Mouse (Mus musculus): ENCODE data around the gene Nufip1. TPM values are rescaled to one million over a fixed set of nuclear protein-coding genes. Genes with fewer than 3 reads are reported as not detected.

Gene Nufip1
- polyA plus RNA-seq, 1 experiment from 2014 or later = 14.3 TPM

DNA sequence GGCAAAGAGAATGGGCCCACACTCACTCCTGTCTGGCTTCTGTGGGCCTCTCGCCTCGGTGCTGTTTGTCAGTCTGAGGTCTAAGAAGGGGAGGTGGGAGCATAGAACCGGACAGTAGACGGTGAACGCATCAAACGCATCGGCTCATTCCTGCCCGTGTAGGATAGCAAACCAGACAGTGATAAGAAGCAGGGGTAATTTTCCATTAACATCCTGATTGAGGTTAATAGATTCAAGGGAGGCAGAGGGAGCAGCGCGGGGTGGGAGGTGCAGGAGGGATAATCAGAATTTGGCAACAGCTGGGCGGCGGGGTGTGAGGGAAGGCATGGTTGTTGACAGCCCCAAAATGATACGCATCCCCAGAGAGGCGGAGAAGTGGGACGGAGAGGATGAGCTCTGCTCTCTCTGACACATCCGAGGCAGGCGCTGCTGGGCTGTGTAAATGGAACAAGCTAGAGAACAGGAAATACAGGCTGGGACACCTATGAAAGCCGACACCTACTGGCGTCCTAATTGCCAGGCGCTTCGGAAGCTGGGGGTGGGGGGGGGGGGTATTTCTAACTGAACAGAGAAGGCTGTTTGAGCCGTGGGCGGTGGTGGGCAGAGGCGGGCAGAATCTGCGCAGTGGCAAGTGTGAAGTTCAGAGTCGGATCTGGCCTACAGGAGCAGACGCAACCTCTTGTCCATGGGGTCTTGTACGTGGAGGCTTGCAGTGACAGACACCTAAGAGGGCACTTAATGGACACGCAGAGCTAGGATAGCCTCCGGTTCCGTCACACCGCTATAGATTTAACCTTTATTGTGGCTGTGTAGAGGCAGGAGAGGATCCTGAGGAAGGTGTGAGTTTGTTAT, 54.4 kb downstream of the Nufip1 start:
- no peaks in the 10 kb centered on the region for H3K36me3 ChIP-seq
- peak overlapping the region; percentile 43 for H3K9ac ChIP-seq
- H3K9me3 ChIP-seq = no peaks in the 10 kb centered on the region
- H3K4me2 ChIP-seq = peak overlapping the region; percentile 43
- WGBS = 27% methylated on average over 32 of the region's 32 CpGs
- peak; percentile 47; the same call in 1 of the 2 replicates for ATAC-seq (ENCODE audit: low read depth)
- peaks cover 10% of the 10 kb centered on the region for H3K4me1 ChIP-seq (replicated peaks)
- H3K27ac ChIP-seq (replicated peaks) = no peak overlapping the region
- peaks cover 5% of the 10 kb centered on the region; the same call in 1 of the 2 replicates for H3K27me3 ChIP-seq
- H3K4me3 ChIP-seq = peak overlapping the region; percentile 17

GRCm38 (mm10) chr14:76169876-76170466, 59.3 kb downstream of the Nufip1 start:
- peaks cover under 1% of the 10 kb centered on the region; the same call in 1 of the 2 replicates for H3K27me3 ChIP-seq
- H3K4me1 ChIP-seq (replicated peaks) = peaks cover 6% of the 10 kb centered on the region
- 67% methylated on average over 11 of the region's 11 CpGs for WGBS
- ATAC-seq (ENCODE audit: low read depth) = 0 out of 2 replicates have a peak, but pooled peaks have one; percentile 15
- no peaks in the 10 kb centered on the region for H3K36me3 ChIP-seq
- no peak overlapping the region for H3K4me3 ChIP-seq
- H3K4me2 ChIP-seq = no peak overlapping the region
- no peak overlapping the region for H3K9ac ChIP-seq
- no peak overlapping the region for H3K27ac ChIP-seq (replicated peaks)
- no peaks in the 10 kb centered on the region for H3K9me3 ChIP-seq

GRCm38 (mm10) chr14:76171285-76171684, 60.6 kb downstream of the Nufip1 start:
- Histone ChIP-seq H3K9ac (no peak overlapping the region), H3K4me1 (replicated peaks) (peaks cover 12% of the 10 kb centered on the region), H3K36me3 (no peaks in the 10 kb centered on the region), H3K27me3 (no peaks in the 10 kb centered on the region), H3K4me3 (no peak overlapping the region), H3K4me2 (no peak overlapping the region), H3K9me3 (no peaks in the 10 kb centered on the region), H3K27ac (replicated peaks) (no peak overlapping the region)
- WGBS = 76% methylated on average over 8 of the region's 8 CpGs
- ATAC-seq (ENCODE audit: low read depth) = no peak

- Histone ChIP-seq H3K4me1 (replicated peaks) (peaks cover 15% of the 10 kb centered on the region), H3K4me2 (no peak overlapping the region), H3K9me3 (no peaks in the 10 kb centered on the region), H3K9ac (no peak overlapping the region), H3K27ac (replicated peaks) (no peak overlapping the region), H3K4me3 (no peak overlapping the region), H3K27me3 (no peaks in the 10 kb centered on the region), H3K36me3 (no peaks in the 10 kb centered on the region)
- no peak for ATAC-seq (ENCODE audit: low read depth)
- 69% methylated on average over 7 of the region's 7 CpGs for WGBS
Measured at GRCm38 (mm10) chr14:76174328-76174727, 63.6 kb downstream of the Nufip1 start.

GRCm38 (mm10) chr14:76175808-76176207, 65.1 kb downstream of the Nufip1 start:
- no peak overlapping the region for H3K27ac ChIP-seq (replicated peaks)
- H3K27me3 ChIP-seq = no peaks in the 10 kb centered on the region
- H3K4me1 ChIP-seq (replicated peaks) = peaks cover 15% of the 10 kb centered on the region
- no peak overlapping the region for H3K9ac ChIP-seq
- ATAC-seq (ENCODE audit: low read depth) = peak; percentile 47
- 9% methylated on average over 5 of the region's 5 CpGs for WGBS
- no peak overlapping the region for H3K4me2 ChIP-seq
- H3K36me3 ChIP-seq = no peaks in the 10 kb centered on the region
- no peak overlapping the region for H3K4me3 ChIP-seq
- H3K9me3 ChIP-seq = no peaks in the 10 kb centered on the region

GRCm38 (mm10) chr14:76177230-76177629, 66.5 kb downstream of the Nufip1 start:
- no peak for ATAC-seq (ENCODE audit: low read depth)
- no peaks in the 10 kb centered on the region for H3K36me3 ChIP-seq
- no peak overlapping the region for H3K4me2 ChIP-seq
- 95% methylated on average over 9 of the region's 9 CpGs for WGBS
- H3K4me1 ChIP-seq (replicated peaks) = peaks cover 15% of the 10 kb centered on the region
- no peak overlapping the region for H3K27ac ChIP-seq (replicated peaks)
- H3K27me3 ChIP-seq = no peaks in the 10 kb centered on the region
- H3K4me3 ChIP-seq = no peak overlapping the region
- no peak overlapping the region for H3K9ac ChIP-seq
- no peaks in the 10 kb centered on the region for H3K9me3 ChIP-seq

DNA sequence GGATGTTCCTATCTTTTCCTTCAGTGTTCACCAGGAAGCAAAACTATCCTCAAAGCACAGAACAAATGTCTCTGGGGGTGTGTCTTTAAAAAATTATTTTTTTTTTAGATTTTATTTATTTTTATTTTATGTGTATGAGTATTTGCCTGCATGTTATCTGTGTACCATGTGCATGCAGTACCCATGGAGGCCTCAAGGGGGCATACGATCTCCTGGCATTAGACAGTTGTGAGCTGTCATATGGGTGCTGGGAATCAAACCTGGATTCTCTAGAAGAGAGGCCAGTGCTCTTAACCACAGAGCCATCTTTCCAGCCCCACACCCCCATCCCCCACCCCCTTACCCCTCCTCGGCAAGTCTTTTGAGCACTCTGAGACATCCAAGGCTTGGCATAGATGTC, 67.8 kb downstream of the Nufip1 start:
- Histone ChIP-seq H3K9me3 (no peaks in the 10 kb centered on the region), H3K36me3 (no peaks in the 10 kb centered on the region), H3K4me3 (no peak overlapping the region), H3K27me3 (no peaks in the 10 kb centered on the region), H3K4me2 (no peak overlapping the region), H3K27ac (replicated peaks) (no peak overlapping the region), H3K9ac (no peak overlapping the region), H3K4me1 (replicated peaks) (peaks cover 21% of the 10 kb centered on the region)
- ATAC-seq (ENCODE audit: low read depth) = no peak
- 89% methylated on average over 2 of the region's 2 CpGs for WGBS

DNA sequence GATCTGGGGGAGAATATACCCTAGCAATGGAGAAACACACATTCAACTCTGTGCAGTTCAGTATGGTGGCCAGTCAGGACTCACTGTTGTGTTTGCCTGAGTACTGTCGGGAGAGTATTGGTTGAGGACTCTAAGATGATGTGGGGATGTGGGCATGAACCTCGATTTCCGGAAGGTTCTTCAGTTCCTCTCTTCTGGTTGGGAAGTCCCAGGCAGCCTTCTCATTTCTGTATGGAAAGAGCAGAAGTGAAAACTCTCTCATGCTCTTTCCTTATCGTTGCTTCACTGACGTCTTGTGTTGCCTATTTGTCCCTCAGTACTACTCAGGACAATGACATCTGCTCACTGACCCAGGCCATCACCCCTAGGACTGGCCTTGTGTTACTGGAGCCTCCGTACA, 68.7 kb downstream of the Nufip1 start:
- Histone ChIP-seq H3K4me2 (no peak overlapping the region), H3K9me3 (no peaks in the 10 kb centered on the region), H3K4me3 (no peak overlapping the region), H3K27ac (replicated peaks) (no peak overlapping the region), H3K4me1 (replicated peaks) (peaks cover 24% of the 10 kb centered on the region), H3K27me3 (no peaks in the 10 kb centered on the region), H3K36me3 (no peaks in the 10 kb centered on the region), H3K9ac (no peak overlapping the region)
- 87% methylated on average over 6 of the region's 6 CpGs for WGBS
- ATAC-seq (ENCODE audit: low read depth) = no peak

DNA sequence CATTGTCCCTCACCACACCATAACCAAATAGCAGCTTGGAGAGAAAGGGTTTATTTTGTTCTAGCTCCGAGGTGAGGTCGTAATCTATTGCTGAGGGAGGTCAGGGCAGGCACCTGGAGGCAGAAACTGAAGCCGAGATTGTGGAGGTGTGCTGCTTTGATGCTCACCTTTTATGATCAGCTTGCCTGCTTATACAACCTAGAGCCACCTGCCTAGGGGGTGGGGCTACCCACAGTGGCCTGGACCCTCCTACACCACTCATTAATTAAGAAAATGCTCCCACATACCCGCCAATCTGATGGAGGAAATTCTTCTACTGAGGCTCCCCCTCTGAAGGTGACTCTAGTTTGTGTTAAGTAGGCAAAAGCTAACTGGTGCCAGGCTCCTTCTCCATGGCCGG, 74.7 kb downstream of the Nufip1 start:
- WGBS = 76% methylated on average over 5 of the region's 5 CpGs
- H3K4me3 ChIP-seq = no peak overlapping the region
- no peak overlapping the region for H3K9ac ChIP-seq
- no peaks in the 10 kb centered on the region for H3K27me3 ChIP-seq
- 0 out of 2 replicates have a peak, but pooled peaks cover 15% of the 10 kb centered on the region for H3K4me1 ChIP-seq (replicated peaks)
- H3K9me3 ChIP-seq = no peaks in the 10 kb centered on the region
- ATAC-seq (ENCODE audit: low read depth) = no peak
- H3K4me2 ChIP-seq = no peak overlapping the region
- no peak overlapping the region for H3K27ac ChIP-seq (replicated peaks)
- no peaks in the 10 kb centered on the region for H3K36me3 ChIP-seq

- no peak for ATAC-seq (ENCODE audit: low read depth)
- Histone ChIP-seq H3K27me3 (no peaks in the 10 kb centered on the region), H3K27ac (replicated peaks) (no peak overlapping the region), H3K9ac (no peak overlapping the region), H3K4me2 (no peak overlapping the region), H3K4me3 (no peak overlapping the region), H3K4me1 (replicated peaks) (0 out of 2 replicates have a peak, but pooled peaks cover 15% of the 10 kb centered on the region), H3K9me3 (no peaks in the 10 kb centered on the region), H3K36me3 (no peaks in the 10 kb centered on the region)
- WGBS = 90% methylated on average over 4 of the region's 4 CpGs
Measured at GRCm38 (mm10) chr14:76186299-76186698, 75.6 kb downstream of the Nufip1 start.
